Mouse (Mus musculus): ENCODE data around the gene Atf6b.

DNA sequence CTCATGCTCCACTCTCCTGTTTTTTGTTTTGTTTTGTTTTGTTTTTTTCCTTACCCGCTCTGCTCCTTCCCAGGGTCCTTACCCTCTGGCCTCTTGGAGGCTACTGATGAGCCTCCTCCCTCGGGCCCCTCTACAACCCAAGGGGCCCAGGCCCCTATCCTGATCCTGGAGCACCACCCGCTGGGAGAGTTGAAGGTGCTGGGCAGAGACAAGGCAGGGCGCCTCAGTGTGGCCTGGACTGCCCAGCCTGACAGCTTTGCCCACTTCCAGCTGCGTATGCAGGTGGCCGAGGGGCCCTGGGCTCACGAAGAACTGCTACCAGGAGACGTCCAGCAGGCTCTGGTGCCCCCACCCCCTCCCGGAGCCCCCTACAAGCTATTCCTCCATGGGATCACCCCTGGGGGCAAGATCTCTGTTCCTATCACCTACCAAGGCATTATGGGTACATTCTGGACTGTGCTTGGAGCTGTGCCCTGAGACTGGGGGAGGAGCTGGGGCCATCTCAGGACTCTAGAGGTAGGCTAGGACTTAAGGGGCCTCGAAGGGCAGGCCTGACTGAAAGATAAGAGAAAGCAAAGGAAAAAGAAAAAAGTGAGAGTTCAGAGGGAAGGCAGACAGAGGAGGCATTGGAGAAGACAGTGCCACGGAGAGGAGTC lies 35.1 kb downstream of the Atf6b start:
- TF ChIP-seq POLR2A (IDR thresholded peaks at IDR 0.05; ENCODE audit: insufficient read depth, low read depth, low read length), result no peak
- no peak for TF ChIP-seq CTCF (IDR thresholded peaks at IDR 0.05; ENCODE audit: insufficient read depth, low read depth, low read length)

Data from olfactory bulb, adult 2 months (tissue).